Mouse (Mus musculus) kidney, embryonic 14.5 days (tissue): Measurements from ENCODE around the gene Sun2. TPM values are rescaled to one million over a fixed set of nuclear protein-coding genes. Genes with fewer than 3 reads are reported as not detected.

Experiments used
- ATAC-seq: fragments of 200-750 bp; cut with Nextera tagmentation; 2 replicates; pipeline ENCODE4 v1.8.0; 2017; ENCODE audit warnings: moderate number of reproducible peaks, mild to moderate bottlenecking, moderate TSS enrichment, moderate library complexity; ENCODE audit not compliant: low FRiP score, low TSS enrichment
- H3K27ac ChIP-seq: fragments of 300-500 bp; sonication (generic); 2 replicates; pipeline ENCODE4 v1.5.1; 2014; ENCODE audit warnings: low read depth, mild to moderate bottlenecking, low read length, moderate library complexity, mixed read lengths
- H3K27me3 ChIP-seq: fragments of 300-500 bp; sonication (generic); 2 replicates; pipeline ENCODE4 v1.6.1; 2014; ENCODE audit warnings: mild to moderate bottlenecking, low read length; ENCODE audit not compliant: control insufficient read depth, insufficient read depth
- H3K36me3 ChIP-seq: fragments of 300-500 bp; sonication (generic); 2 replicates; pipeline ENCODE4 v1.6.1; 2014; ENCODE audit warnings: low read length, mixed read lengths; ENCODE audit not compliant: control insufficient read depth, insufficient read depth
- H3K4me1 ChIP-seq: fragments of 300-500 bp; sonication (generic); 2 replicates; pipeline ENCODE4 v1.6.1; 2014; ENCODE audit warnings: low read length, mixed read lengths; ENCODE audit not compliant: control insufficient read depth, insufficient read depth
- H3K4me2 ChIP-seq: fragments of 300-500 bp; sonication (generic); replicated peaks from 2 replicates; pipeline ENCODE4 v1.6.1; 2014; ENCODE audit warnings: low read depth, mild to moderate bottlenecking, low read length
- H3K4me3 ChIP-seq: fragments of 300-500 bp; sonication (generic); 2 replicates; pipeline ENCODE4 v1.5.1; 2014; ENCODE audit warnings: mild to moderate bottlenecking, low read length
- H3K9ac ChIP-seq: fragments of 300-500 bp; sonication (generic); 2 replicates; pipeline ENCODE4 v1.6.1; 2014; ENCODE audit warnings: low read depth, mild to moderate bottlenecking, low read length, moderate library complexity
- H3K9me3 ChIP-seq: fragments of 300-500 bp; sonication (generic); 2 replicates; pipeline ENCODE4 v1.6.1; 2016; ENCODE audit warnings: low read length; ENCODE audit not compliant: control insufficient read depth
- WGBS: fragments of 180-500 bp; shearing (Covaris S2); extraction: QIAGEN DNeasy Blood & Tissue Kit; methylation state at CpG from one replicate; pipeline ENCODE4 v1.1.7; 2014; 5-methylcytosine and 5-hydroxymethylcytosine counted together
- polyA plus RNA-seq: library from polyadenylated mRNA; unstranded; fragments of >200 nt; fragmentation: Nextera tagmentation; extraction: Ambion mirVana; gene quantifications from 2 replicates; pipeline ENCODE4 v1.2.1, GENCODE M21; 2014

The Sun2 gene
- polyA plus RNA-seq, 1 experiment from 2014 or later, result 6.9 TPM

- WGBS, result under 1% methylated on average over 49 of the region's 50 CpGs
- no peaks in the 10 kb centered on the region for H3K36me3 ChIP-seq
- H3K9me3 ChIP-seq, result no peaks in the 10 kb centered on the region
- H3K4me3 ChIP-seq, result peak overlapping the region; percentile 73
- peak overlapping the region; percentile 45; the same call in 1 of the 2 replicates for H3K27ac ChIP-seq
- peak; percentile 99 for ATAC-seq
- peaks cover 7% of the 10 kb centered on the region; the same call in 1 of the 2 replicates for H3K4me1 ChIP-seq
- H3K27me3 ChIP-seq, result no peaks in the 10 kb centered on the region
- H3K4me2 ChIP-seq, result peak overlapping the region; percentile 56
- H3K9ac ChIP-seq, result peak overlapping the region; percentile 67
Observed at GRCm38 (mm10) chr15:79774117-79775027, 32.0 kb upstream of the Sun2 start.

- Histone ChIP-seq H3K4me2 (no peak overlapping the region), H3K9ac (no peak overlapping the region), H3K4me3 (no peak overlapping the region), H3K36me3 (no peaks in the 10 kb centered on the region), H3K9me3 (no peaks in the 10 kb centered on the region), H3K4me1 (peaks cover 7% of the 10 kb centered on the region; the same call in 1 of the 2 replicates), H3K27me3 (no peaks in the 10 kb centered on the region), H3K27ac (no peak overlapping the region)
- WGBS, result 43% methylated on average over 21 of the region's 21 CpGs
- no peak for ATAC-seq
Observed at GRCm38 (mm10) chr15:79770629-79771240, 28.4 kb upstream of the Sun2 start.

- no peak overlapping the region for H3K4me2 ChIP-seq
- peaks cover 12% of the 10 kb centered on the region for H3K36me3 ChIP-seq
- no peaks in the 10 kb centered on the region for H3K27me3 ChIP-seq
- WGBS, result 63% methylated on average over 6 of the region's 6 CpGs
- no peak overlapping the region for H3K4me3 ChIP-seq
- H3K9me3 ChIP-seq, result no peaks in the 10 kb centered on the region
- H3K27ac ChIP-seq, result no peak overlapping the region
- ATAC-seq, result no peak
- peaks cover 5% of the 10 kb centered on the region; the same call in 1 of the 2 replicates for H3K4me1 ChIP-seq
- H3K9ac ChIP-seq, result no peak overlapping the region
Observed at GRCm38 (mm10) chr15:79768302-79768701, 26.0 kb upstream of the Sun2 start.

GRCm38 (mm10) chr15:79767327-79767961 lies 25.1 kb upstream of the Sun2 start:
- no peak overlapping the region for H3K4me2 ChIP-seq
- no peaks in the 10 kb centered on the region for H3K27me3 ChIP-seq
- no peak overlapping the region for H3K27ac ChIP-seq
- no peak overlapping the region for H3K4me3 ChIP-seq
- peaks cover 21% of the 10 kb centered on the region for H3K36me3 ChIP-seq
- H3K4me1 ChIP-seq, result no peaks in the 10 kb centered on the region
- no peak overlapping the region for H3K9ac ChIP-seq
- no peak for ATAC-seq
- 85% methylated on average over 16 of the region's 16 CpGs for WGBS
- H3K9me3 ChIP-seq, result no peaks in the 10 kb centered on the region

- H3K9me3 ChIP-seq, result no peaks in the 10 kb centered on the region
- H3K36me3 ChIP-seq, result peaks cover 27% of the 10 kb centered on the region
- H3K27me3 ChIP-seq, result no peaks in the 10 kb centered on the region
- no peak overlapping the region for H3K9ac ChIP-seq
- WGBS, result 90% methylated on average over 10 of the region's 10 CpGs
- ATAC-seq, result no peak
- no peaks in the 10 kb centered on the region for H3K4me1 ChIP-seq
- no peak overlapping the region for H3K4me3 ChIP-seq
- no peak overlapping the region for H3K4me2 ChIP-seq
- H3K27ac ChIP-seq, result no peak overlapping the region
Observed at GRCm38 (mm10) chr15:79766586-79767071, 24.3 kb upstream of the Sun2 start.

- no peak overlapping the region for H3K4me3 ChIP-seq
- 20% methylated on average over 9 of the region's 10 CpGs for WGBS
- no peak overlapping the region for H3K4me2 ChIP-seq
- H3K9ac ChIP-seq, result no peak overlapping the region
- H3K27ac ChIP-seq, result no peak overlapping the region
- H3K9me3 ChIP-seq, result no peaks in the 10 kb centered on the region
- H3K27me3 ChIP-seq, result no peaks in the 10 kb centered on the region
- no peaks in the 10 kb centered on the region for H3K4me1 ChIP-seq
- H3K36me3 ChIP-seq, result peaks cover 30% of the 10 kb centered on the region
- no peak for ATAC-seq
Observed at GRCm38 (mm10) chr15:79766168-79766567, 23.8 kb upstream of the Sun2 start.

GRCm38 (mm10) chr15:79765361-79765760 lies 23.0 kb upstream of the Sun2 start:
- Histone ChIP-seq H3K9ac (no peak overlapping the region), H3K4me3 (no peak overlapping the region), H3K27me3 (no peaks in the 10 kb centered on the region), H3K9me3 (no peaks in the 10 kb centered on the region), H3K4me2 (no peak overlapping the region), H3K36me3 (peaks cover 30% of the 10 kb centered on the region), H3K4me1 (no peaks in the 10 kb centered on the region), H3K27ac (no peak overlapping the region)
- WGBS, result 89% methylated on average over 2 of the region's 2 CpGs
- no peak for ATAC-seq

GRCm38 (mm10) chr15:79764539-79765267 lies 22.4 kb upstream of the Sun2 start:
- peaks cover 30% of the 10 kb centered on the region for H3K36me3 ChIP-seq
- no peak overlapping the region for H3K4me2 ChIP-seq
- H3K27me3 ChIP-seq, result no peaks in the 10 kb centered on the region
- no peaks in the 10 kb centered on the region for H3K4me1 ChIP-seq
- H3K9me3 ChIP-seq, result no peaks in the 10 kb centered on the region
- no peak for ATAC-seq
- WGBS, result 71% methylated on average over 11 of the region's 11 CpGs
- no peak overlapping the region for H3K27ac ChIP-seq
- no peak overlapping the region for H3K4me3 ChIP-seq
- H3K9ac ChIP-seq, result no peak overlapping the region
